Mouse (Mus musculus) cerebellum, adult 2 months (tissue): ENCODE measurements at regions not wholly inside any gene's neighbourhood (a gene's known extent, or its start where the extent isn't known, plus 50 kb on each side); places are given as distances from the start of the nearest gene placed in this dataset.
A peak's percentile ranks its signal among the peaks of the same experiment; 100 is the strongest.

Experiments used
- DNase-seq, 2 experiments: peaks; one replicate each; pipeline ENCODE4 v3.0.0; 2021
- H3K27ac ChIP-seq: fragments of 200-500 bp; 2 replicates; pipeline ENCODE4 v1.5.1; 2012; ENCODE audit warnings: low read length, control low read depth, inconsistent platforms; ENCODE audit not compliant: insufficient read depth
- H3K27me3 ChIP-seq: fragments of 200-500 bp; 2 replicates; pipeline ENCODE4 v1.6.1; 2012; ENCODE audit warnings: inconsistent platforms, mild to moderate bottlenecking, low read length, moderate library complexity; ENCODE audit not compliant: control insufficient read depth, insufficient read depth
- H3K4me1 ChIP-seq: fragments of 200-500 bp; 2 replicates; pipeline ENCODE4 v1.6.1; 2011; ENCODE audit warnings: low read length; ENCODE audit not compliant: control insufficient read depth, insufficient read depth
- H3K4me3 ChIP-seq: fragments of 200-500 bp; replicated peaks from 2 replicates; pipeline ENCODE3; 2011; ENCODE audit warnings: mild to moderate bottlenecking, low read depth, low read length, control low read depth; ENCODE audit not compliant: insufficient read depth
- CTCF ChIP-seq: fragments of 200-500 bp; IDR thresholded peaks from 2 replicates; pipeline ENCODE4 v1.5.1; 2011; ENCODE audit warnings: low read depth, mild to moderate bottlenecking, control low read depth, low read length, moderate library complexity, borderline replicate concordance; ENCODE audit not compliant: insufficient read depth
- POLR2A ChIP-seq: fragments of 200-500 bp; IDR thresholded peaks from 2 replicates; pipeline ENCODE4 v1.6.1; 2011; ENCODE audit warnings: low read length, control low read depth, borderline replicate concordance; ENCODE audit not compliant: insufficient read depth
- WGBS: fragments of 180-500 bp; shearing (Covaris S2); methylation state at CpG from one replicate; pipeline ENCODE4 v1.1.7; 2018; 5-methylcytosine and 5-hydroxymethylcytosine counted together

GRCm38 (mm10) chr2:64706646-64707177 is 318.1 kb downstream of the Grb14 start:
- H3K4me1 ChIP-seq: no peaks in the 10 kb centered on the region
- TF ChIP-seq POLR2A (no peak), CTCF (no peak)
- 25% methylated on average over 1 of the region's 1 CpGs for WGBS
- no peak for DNase-seq
- H3K27me3 ChIP-seq: no peaks in the 10 kb centered on the region
- no peak overlapping the region for H3K27ac ChIP-seq
- H3K4me3 ChIP-seq: no peak overlapping the region

- no peak for DNase-seq
- H3K27me3 ChIP-seq: no peaks in the 10 kb centered on the region
- H3K27ac ChIP-seq: no peak overlapping the region
- no peak overlapping the region for H3K4me3 ChIP-seq
- 23% methylated on average over 1 of the region's 1 CpGs for WGBS
- no peaks in the 10 kb centered on the region for H3K4me1 ChIP-seq
- TF ChIP-seq CTCF (no peak), POLR2A (no peak)
Measured at GRCm38 (mm10) chr2:64695974-64696373, 328.8 kb downstream of the Grb14 start.

DNA sequence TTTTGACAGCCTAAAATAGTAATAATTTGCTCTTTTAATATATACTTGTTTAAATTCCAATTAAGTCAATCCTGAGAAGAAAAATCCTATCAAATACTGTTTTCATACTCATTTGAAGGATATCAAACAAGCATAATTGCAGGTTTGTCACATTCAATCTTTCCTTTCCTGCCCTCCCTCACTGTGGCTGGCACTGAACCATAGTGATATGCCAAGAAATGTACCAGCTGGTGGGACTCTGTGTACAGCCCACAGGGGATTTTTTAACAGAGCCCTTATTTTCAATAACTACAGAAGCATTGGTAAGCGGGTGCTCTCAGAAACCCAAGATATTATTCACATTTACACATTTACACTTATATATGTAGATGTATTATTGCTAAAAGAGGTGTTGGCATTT is 333.3 kb downstream of the Grb14 start:
- 39% methylated on average over 1 of the region's 1 CpGs for WGBS
- H3K4me3 ChIP-seq: no peak overlapping the region
- DNase-seq: no peak
- H3K27ac ChIP-seq: no peak overlapping the region
- H3K27me3 ChIP-seq: no peaks in the 10 kb centered on the region
- H3K4me1 ChIP-seq: 0 out of 2 replicates have a peak, but pooled peaks cover 2% of the 10 kb centered on the region
- TF ChIP-seq POLR2A (no peak), CTCF (no peak)

DNA sequence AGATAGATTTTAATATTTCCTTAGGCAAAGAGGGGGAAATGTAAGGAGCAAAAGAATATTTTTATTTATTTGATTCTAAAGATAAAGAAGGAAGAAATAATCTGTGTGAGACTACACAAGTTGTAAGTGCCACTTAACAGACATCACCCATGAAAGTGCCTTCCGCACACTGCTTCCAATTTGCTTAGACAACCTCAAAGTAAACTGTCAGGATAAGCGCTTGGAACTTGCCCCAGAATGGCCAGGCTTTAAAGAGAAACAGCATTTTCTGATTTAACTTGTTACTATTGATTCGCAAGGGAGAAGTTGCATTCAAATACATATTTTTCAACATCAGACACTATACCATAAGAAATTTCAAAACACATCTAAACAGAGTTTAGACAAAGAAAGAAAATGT is 333.8 kb downstream of the Grb14 start:
- Histone ChIP-seq H3K4me3 (no peak overlapping the region), H3K27me3 (no peaks in the 10 kb centered on the region), H3K27ac (no peak overlapping the region), H3K4me1 (0 out of 2 replicates have a peak, but pooled peaks cover 2% of the 10 kb centered on the region)
- WGBS: 56% methylated on average over 3 of the region's 3 CpGs
- TF ChIP-seq POLR2A: no peak
- no peak for TF ChIP-seq CTCF
- DNase-seq: no peak

DNA sequence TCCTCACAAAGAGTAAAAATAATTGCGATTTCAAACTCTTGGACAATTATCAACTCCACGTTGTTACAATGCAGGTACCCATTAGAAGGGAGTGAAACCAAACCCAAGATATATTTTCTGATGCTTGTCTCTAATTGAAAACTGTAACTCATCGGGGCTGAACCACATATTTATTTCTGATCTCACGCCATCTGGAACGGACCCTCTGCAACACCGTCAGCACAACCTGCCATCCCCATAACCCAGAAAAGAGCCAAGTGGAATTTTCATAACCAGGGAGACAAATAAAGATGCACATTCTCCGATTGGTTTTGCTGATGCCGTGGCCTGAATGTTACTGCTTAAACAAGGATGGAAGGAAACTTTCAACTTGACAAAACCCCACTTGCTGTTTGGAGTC is 338.0 kb downstream of the Grb14 start:
- no peak overlapping the region for H3K27ac ChIP-seq
- DNase-seq: no peak
- H3K27me3 ChIP-seq: no peaks in the 10 kb centered on the region
- TF ChIP-seq CTCF (no peak), POLR2A (no peak)
- H3K4me1 ChIP-seq: 0 out of 2 replicates have a peak, but pooled peaks cover 2% of the 10 kb centered on the region
- WGBS: 12% methylated on average over 8 of the region's 8 CpGs
- H3K4me3 ChIP-seq: peak overlapping the region; percentile 34

- no peak for DNase-seq
- Histone ChIP-seq H3K27ac (no peak overlapping the region), H3K27me3 (no peaks in the 10 kb centered on the region), H3K4me3 (no peak overlapping the region), H3K4me1 (no peaks in the 10 kb centered on the region)
- no peak for TF ChIP-seq POLR2A
- TF ChIP-seq CTCF: no peak
- 90% methylated on average over 1 of the region's 1 CpGs for WGBS
Measured at GRCm38 (mm10) chr2:64649614-64650013, 375.2 kb downstream of the Grb14 start.

- Histone ChIP-seq H3K4me1 (no peaks in the 10 kb centered on the region), H3K27me3 (no peaks in the 10 kb centered on the region), H3K27ac (no peak overlapping the region), H3K4me3 (no peak overlapping the region)
- TF ChIP-seq POLR2A: no peak
- TF ChIP-seq CTCF: no peak
- WGBS: 88% methylated on average over 2 of the region's 2 CpGs
- DNase-seq: no peak
Measured at GRCm38 (mm10) chr2:64616931-64617330, 407.9 kb downstream of the Grb14 start.

GRCm38 (mm10) chr2:64606864-64607263 is 417.9 kb downstream of the Grb14 start:
- 49% methylated on average over 1 of the region's 1 CpGs for WGBS
- H3K4me1 ChIP-seq: no peaks in the 10 kb centered on the region
- TF ChIP-seq CTCF: no peak
- no peak for TF ChIP-seq POLR2A
- no peak overlapping the region for H3K4me3 ChIP-seq
- H3K27me3 ChIP-seq: no peaks in the 10 kb centered on the region
- H3K27ac ChIP-seq: no peak overlapping the region
- no peak for DNase-seq

DNA sequence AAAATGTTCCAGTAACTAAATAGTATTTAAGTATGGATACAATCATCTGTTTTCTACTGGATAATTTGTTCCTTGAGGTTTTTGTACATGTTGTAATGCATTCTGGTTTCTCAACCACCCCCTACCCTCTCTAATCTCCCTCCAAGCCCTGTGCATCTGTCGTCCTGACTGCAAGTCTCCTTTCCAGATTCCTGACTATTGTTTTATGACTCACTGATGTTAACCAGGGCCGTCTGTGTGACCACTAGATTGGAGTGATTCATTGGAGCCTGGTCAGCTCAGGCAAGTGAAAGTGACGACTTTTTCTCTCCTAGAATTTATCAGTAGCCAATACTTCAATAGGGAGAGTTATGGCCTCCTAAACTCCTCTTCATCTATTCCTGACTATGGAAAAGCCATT is 442.5 kb downstream of the Grb14 start:
- no peak overlapping the region for H3K27ac ChIP-seq
- H3K4me1 ChIP-seq: no peaks in the 10 kb centered on the region
- TF ChIP-seq POLR2A (no peak), CTCF (no peak)
- WGBS: 55% methylated on average over 3 of the region's 3 CpGs
- H3K4me3 ChIP-seq: no peak overlapping the region
- no peak for DNase-seq
- H3K27me3 ChIP-seq: no peaks in the 10 kb centered on the region
